Mouse (Mus musculus) MEL-GATA-1-ER (cell line): Measurements from ENCODE around the gene Synpo2l.

Experiments
- DNase-seq: peaks from one replicate; pipeline ENCODE4 v3.0.0-alpha.2; 2012; ENCODE audit warnings: low read depth; ENCODE audit errors: extremely low read depth

Gene Synpo2l

GRCm38 (mm10) chr14:20681742-20682141 is 13.6 kb upstream of the Synpo2l start:
- no peak for DNase-seq

GRCm38 (mm10) chr14:20677906-20678305 is 9.8 kb upstream of the Synpo2l start:
- no peak for DNase-seq

GRCm38 (mm10) chr14:20674064-20674833 is 6.1 kb upstream of the Synpo2l start, which contains the start of gene Sec24c:
Gene Sec24c (plus strand): TSS chr14:20674308.
- DNase-seq = peak; percentile 91

DNA sequence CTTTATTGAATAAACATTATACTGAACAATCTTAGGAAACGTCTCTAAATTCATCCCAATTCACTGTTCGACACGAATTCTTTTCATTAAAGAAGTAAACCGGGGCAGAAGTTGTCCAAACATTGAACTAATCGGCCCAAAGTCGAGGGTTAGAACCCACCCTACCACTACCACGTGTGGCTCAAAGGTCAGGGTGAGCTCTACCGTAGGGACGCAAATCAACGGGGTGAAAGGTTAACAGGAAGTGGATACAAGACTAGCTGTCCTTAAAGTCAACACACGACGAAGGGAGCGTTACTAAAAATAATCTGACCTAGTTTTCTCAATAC is 5.5 kb upstream of the Synpo2l start:
- no peak for DNase-seq

- DNase-seq = peak; percentile 65
These were observed 4.8 kb upstream of the Synpo2l start for GRCm38 (mm10) chr14:20672990-20673389.

DNA sequence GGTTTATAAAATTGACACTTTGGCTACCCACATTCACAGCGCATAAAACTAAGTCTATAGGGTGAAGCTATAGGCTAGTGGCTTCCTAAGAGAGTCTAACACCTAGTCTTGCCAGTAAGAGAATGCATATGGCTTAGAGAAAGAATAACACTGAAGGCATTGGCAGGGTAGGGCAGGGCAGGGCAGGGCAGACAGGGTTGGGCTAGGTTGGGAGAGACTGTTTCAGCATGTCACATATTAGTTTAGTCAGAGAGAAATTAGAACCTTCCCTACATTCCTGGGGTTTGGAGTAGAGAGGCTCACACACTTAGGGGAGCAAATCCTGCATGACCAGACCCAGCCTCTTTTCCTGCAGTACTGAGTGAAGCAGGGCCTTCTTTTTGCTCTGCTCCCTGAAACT is 685 bp downstream of the Synpo2l start:
- no peak for DNase-seq

GRCm38 (mm10) chr14:20664436-20664835 is 3.7 kb downstream of the Synpo2l start:
- DNase-seq = no peak

GRCm38 (mm10) chr14:20663601-20664000 is 4.6 kb downstream of the Synpo2l start:
- no peak for DNase-seq

GRCm38 (mm10) chr14:20662740-20663139 is 5.4 kb downstream of the Synpo2l start:
- no peak for DNase-seq

DNA sequence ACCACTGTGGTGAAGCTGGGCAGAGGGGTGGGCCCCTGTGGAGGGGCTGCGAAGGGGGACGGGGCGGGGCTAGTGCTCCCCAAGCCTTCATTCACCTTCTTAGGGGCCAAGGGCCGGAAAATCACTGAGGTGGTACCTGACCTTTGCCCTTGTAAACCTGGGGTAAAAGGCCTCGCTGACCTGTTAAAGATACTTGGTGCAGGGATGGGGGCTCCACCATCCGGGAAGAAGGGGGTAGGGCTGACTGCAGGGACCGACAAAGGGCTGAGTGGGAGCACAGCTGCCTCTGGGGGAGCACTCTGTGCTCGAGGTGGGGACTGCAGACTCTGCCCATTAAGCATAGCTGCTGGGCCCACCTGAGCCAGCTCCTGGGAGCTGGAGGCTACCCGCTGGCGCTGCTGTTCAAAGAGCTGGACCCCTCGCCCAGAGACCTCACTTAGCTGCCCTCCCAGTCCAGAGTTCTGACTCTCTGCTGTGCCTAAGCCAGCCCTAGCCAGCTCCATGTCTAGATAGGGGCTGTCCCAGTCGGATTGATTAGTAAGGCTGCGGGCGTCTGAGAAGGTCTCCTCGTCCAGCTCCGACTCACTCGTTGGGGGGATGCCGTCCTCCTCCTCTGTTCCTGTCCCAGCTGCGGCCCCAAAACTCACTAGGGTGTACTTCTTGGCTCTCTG is 6.4 kb downstream of the Synpo2l start:
- no peak for DNase-seq

DNA sequence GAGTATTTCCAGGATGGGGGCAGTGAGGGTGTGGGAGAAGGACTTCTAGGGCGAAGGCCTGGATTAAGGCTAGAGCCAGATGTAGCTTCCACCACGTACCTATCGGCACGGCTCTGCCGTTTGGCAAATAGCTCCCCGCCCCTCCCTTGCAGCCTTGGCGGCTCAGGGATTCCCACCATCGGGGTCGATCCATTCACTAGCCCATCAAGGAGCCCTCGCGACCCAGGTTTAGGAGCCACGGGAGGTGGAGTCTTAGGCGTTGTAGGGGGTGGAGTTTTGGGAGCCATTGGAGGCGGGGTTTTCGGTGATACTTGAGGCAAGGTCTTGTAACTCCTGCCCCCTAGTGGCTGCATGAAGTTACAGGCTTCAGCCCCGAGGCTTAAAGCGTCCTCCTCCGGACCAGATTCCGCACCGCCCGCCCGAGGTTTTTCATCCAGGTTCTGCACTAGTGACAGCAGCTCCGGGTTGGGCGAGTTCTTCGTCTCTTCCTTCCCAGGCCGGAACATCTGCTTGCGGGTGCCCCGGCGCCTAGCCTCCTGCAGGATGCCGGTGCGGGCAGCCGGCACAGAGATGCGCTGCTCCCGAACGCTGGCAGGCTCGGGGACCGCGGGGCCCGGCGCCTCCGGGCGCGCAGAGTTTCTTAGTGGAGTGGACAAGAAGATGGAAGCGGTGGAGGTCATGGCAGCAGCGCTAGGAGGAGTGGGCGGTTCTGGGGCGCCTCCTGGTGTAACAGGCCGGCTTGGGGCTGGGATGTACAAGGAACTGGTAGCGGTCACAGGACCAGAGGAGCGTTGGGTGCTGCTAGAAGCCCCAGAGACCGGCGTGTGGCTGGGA is 7.1 kb downstream of the Synpo2l start:
- DNase-seq = peak; percentile 86

- DNase-seq = no peak
These were observed 8.5 kb downstream of the Synpo2l start for GRCm38 (mm10) chr14:20659687-20660086.

DNA sequence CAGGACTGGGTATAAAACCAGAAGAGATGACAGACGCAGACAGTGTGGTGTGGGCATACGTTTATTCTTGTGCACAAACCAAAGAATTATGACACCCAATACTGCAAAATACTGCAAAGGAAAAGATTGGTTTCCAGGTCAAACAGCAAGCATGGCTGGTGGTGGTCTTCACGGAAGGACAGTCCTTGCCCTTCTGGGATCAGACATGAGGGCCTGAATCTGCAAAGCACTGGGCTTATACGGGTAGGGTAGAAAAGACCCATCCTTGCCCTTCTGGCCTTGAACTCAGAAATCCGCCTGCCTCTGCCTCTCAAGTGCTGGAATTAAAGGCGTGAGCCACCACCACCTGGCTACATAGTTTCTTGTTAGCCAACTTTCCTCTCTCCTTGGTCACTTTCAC is 9.3 kb downstream of the Synpo2l start:
- no peak for DNase-seq

- DNase-seq = no peak
These were observed 9.8 kb downstream of the Synpo2l start for GRCm38 (mm10) chr14:20658326-20658725.

DNA sequence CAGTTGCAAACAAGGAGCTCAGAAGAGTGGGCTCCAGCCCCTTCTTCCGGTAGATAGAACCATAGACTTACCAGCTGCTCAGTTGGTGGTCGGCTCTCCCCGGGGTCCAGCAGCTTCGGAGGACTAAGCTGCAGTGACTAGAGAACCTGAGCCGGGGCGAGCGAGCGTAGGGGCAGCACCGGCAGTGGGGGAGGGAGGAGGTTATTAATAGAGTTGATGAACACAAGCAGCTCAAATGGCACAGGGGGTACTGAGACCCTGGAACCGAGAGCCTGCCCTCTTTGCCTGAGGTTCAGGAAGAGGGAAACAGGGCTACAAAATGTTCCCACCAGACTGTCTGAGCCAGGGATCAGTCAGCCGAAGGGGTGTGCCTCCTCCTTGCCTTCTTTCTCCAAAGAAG is 11.8 kb downstream of the Synpo2l start, which contains the start of gene Myoz1:
Gene Myoz1 (minus strand): TSS at position 180 of the 400 bp plus-strand sequence.
- no peak for DNase-seq

- no peak for DNase-seq
These were observed 12.4 kb downstream of the Synpo2l start for GRCm38 (mm10) chr14:20655731-20656130.

GRCm38 (mm10) chr14:20654690-20655421 is 13.3 kb downstream of the Synpo2l start:
- no peak for DNase-seq

DNA sequence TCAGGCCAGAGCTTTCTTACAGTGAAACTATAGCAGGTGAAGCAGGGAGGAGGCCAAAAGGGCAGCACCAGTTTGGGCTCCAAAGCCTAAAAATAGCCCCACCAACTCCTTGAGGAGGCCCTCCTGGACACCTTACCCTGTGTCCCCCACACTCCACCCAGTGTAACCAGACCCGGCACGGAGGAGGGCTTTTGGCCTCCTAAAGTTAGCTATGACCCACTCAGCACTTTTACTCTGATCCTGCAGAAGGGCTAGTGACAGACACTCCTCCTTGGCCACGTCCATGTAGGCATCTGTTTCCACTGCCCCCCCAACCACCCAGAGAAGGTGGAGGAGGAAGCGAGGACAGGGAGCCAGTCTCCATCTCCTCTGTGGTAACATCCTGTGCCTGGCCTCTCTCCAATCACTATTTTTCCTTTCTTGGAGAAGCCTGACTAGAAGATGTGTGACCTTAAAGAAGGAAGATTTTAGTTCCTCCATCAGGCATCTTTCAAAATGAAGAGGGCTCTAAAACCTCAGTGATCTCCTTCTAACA is 16.4 kb downstream of the Synpo2l start:
- no peak for DNase-seq

GRCm38 (mm10) chr14:20651000-20651399 is 17.2 kb downstream of the Synpo2l start:
- DNase-seq = no peak

GRCm38 (mm10) chr14:20646381-20646780 is 21.8 kb downstream of the Synpo2l start:
- no peak for DNase-seq

DNA sequence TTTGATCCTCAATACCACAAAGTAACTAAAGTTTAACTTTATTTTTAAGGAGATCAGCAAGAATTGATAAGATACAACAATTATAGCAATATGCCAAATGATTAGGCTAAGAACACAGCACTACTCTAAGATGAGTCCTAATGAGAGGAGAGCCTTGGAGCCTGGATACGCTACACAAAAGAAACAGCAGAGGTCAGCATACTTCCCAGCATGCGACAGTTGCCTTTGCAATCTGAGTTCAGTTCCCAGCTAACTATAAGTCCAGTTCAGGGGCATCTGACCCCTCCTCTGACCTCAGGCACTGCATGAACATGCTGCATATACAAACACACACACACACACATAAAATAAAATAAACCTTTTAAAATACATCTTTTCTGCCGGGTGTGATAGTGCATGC is 22.6 kb downstream of the Synpo2l start:
- DNase-seq = no peak
